Mouse (Mus musculus) left cerebral cortex, postnatal 36 days (tissue): ENCODE data around the gene Iscu. TPM values are rescaled to one million over a fixed set of nuclear protein-coding genes. Genes with fewer than 3 reads are reported as not detected.

Experiments
- DNase-seq, 2 experiments: peaks; one replicate each; pipeline ENCODE4 v3.0.0; 2021 to 2022; ENCODE audit warnings: low spot score in 2 of 2, mixed read lengths in 1 of 2
- intact Hi-C: fragments of 180-260 bp; cut with DNase I; formaldehyde crosslinking; loops from one replicate; pipeline ENCODE4 v1.15.1; 2025
- total RNA-seq, 2 experiments: library from RNA; stranded (reverse); gene quantifications; 2 replicates each; pipeline ENCODE4 v1.2.3; 2021

Iscu gene
- 100 to 1,000 TPM; 121 to 134 TPM for total RNA-seq

GRCm38 (mm10) chr5:113772450-113772895, at the start of gene Iscu, which contains the start of gene Sart3:
Iscu (plus strand) TSS chr5:113772748.
Sart3 (minus strand) TSS chr5:113772510.
- intact Hi-C loops, result loop anchor here (2.0 to 5.0 kb wide), 2 partner anchors 35 to 72 kb away; partner anchors contain the start of gene Ficd
- DNase-seq, result peak; percentile 94 to 97

GRCm38 (mm10) chr5:113723567-113724237, 48.8 kb upstream of the Iscu start:
- intact Hi-C loops, result loop anchor here (1.0 to 5.0 kb wide), 4 partner anchors 76 to 350 kb away; partner anchors contain the start of gene Wscd2
- no peak for DNase-seq

GRCm38 (mm10) chr5:113724446-113724845, 48.1 kb upstream of the Iscu start, which contains the start of gene 1700069L16Rik:
1700069L16Rik (minus strand) TSS chr5:113724772.
- peak; percentile 73 to 87 for DNase-seq
- intact Hi-C loops, result loop anchor here (1.0 to 5.0 kb wide), 4 partner anchors 77 to 351 kb away; partner anchors contain the start of gene Wscd2

- no peak for DNase-seq
- intact Hi-C loops, result loop anchor here (2.0 kb wide), 1 partner anchor 255 kb away; no protein-coding TSS in a partner anchor
Measured at GRCm38 (mm10) chr5:113725417-113725816, 47.1 kb upstream of the Iscu start.

GRCm38 (mm10) chr5:113726618-113727017, 45.9 kb upstream of the Iscu start:
- intact Hi-C loops, result no loop called here
- no peak for DNase-seq

GRCm38 (mm10) chr5:113727238-113727637, 45.3 kb upstream of the Iscu start:
- intact Hi-C loops, result no loop called here
- no peak for DNase-seq

- no peak for DNase-seq
- intact Hi-C loops, result no loop called here
Measured at GRCm38 (mm10) chr5:113728011-113728410, 44.5 kb upstream of the Iscu start.

GRCm38 (mm10) chr5:113728691-113729090, 43.9 kb upstream of the Iscu start:
- intact Hi-C loops, result no loop called here
- DNase-seq, result no peak

GRCm38 (mm10) chr5:113730641-113731121, 41.9 kb upstream of the Iscu start:
- intact Hi-C loops, result no loop called here
- DNase-seq, result peak; percentile 36 to 39

GRCm38 (mm10) chr5:113731174-113731573, 41.4 kb upstream of the Iscu start:
- DNase-seq, result no peak
- intact Hi-C loops, result no loop called here

- DNase-seq, result peak; percentile 41 to 42
- intact Hi-C loops, result loop anchor here (2.0 kb wide), 1 partner anchor 365 kb away; no protein-coding TSS in a partner anchor
Measured at GRCm38 (mm10) chr5:113732182-113732581, 40.4 kb upstream of the Iscu start.

- DNase-seq, result no peak
- intact Hi-C loops, result no loop called here
Measured at GRCm38 (mm10) chr5:113734376-113734775, 38.2 kb upstream of the Iscu start.

- DNase-seq, result no peak
- intact Hi-C loops, result loop anchor here (5.0 kb wide), 1 partner anchor 37 kb away; the partner anchor contains the start of genes Iscu and Sart3
Measured at GRCm38 (mm10) chr5:113735023-113735344, 37.6 kb upstream of the Iscu start.

GRCm38 (mm10) chr5:113735345-113736112, 37.0 kb upstream of the Iscu start, which contains the start of gene Ficd:
Ficd (plus strand) TSS chr5:113735803.
- intact Hi-C loops, result loop anchor here (5.0 kb wide), 1 partner anchor 37 kb away; the partner anchor contains the start of genes Iscu and Sart3
- peak; percentile 90 for DNase-seq

GRCm38 (mm10) chr5:113736113-113736502, 36.4 kb upstream of the Iscu start:
- DNase-seq, result no peak
- intact Hi-C loops, result loop anchor here (5.0 kb wide), 1 partner anchor 36 kb away; the partner anchor contains the start of genes Iscu and Sart3

GRCm38 (mm10) chr5:113736522-113737164, 35.9 kb upstream of the Iscu start:
- intact Hi-C loops, result loop anchor here (5.0 kb wide), 1 partner anchor 36 kb away; the partner anchor contains the start of genes Iscu and Sart3
- no peak for DNase-seq

GRCm38 (mm10) chr5:113737607-113738237, 34.8 kb upstream of the Iscu start:
- no peak for DNase-seq
- intact Hi-C loops, result loop anchor here (5.0 kb wide), 1 partner anchor 35 kb away; the partner anchor contains the start of genes Iscu and Sart3

- DNase-seq, result no peak
- intact Hi-C loops, result no loop called here
Measured at GRCm38 (mm10) chr5:113747629-113748028, 24.9 kb upstream of the Iscu start.
